23 mouse cellular contexts compared by ENCODE assay signal in the genomic region with DNA sequence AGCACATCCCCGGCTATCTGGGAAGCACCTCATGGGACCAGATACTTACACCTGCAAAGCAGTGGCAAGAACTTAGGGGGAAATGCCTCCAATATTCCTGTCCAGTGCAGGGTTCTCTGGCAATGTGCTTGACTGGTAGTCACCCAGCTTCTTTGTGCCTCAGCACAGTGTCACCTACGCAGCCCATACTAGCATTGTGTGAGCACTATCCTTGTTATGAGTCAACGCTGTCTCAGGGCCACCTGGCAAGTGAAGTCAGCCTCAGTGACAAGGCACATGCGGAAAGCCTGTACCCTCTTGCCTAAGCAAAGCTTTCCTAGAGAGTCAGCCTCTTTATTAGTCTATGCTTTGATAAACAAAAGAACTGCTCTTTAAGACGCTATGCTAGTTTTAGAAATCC.
"Had no signal": no experiment of that assay in that cellular context is flagged by ENCODE, and none has a peak within 500 bp of the region (broad histone marks: within the 10 kb centered on the region; RNA-seq: fewer than 3 reads in every experiment).

No protein-coding gene starts in this region.

- H3K36me3 ChIP-seq: heart, embryonic 13.5 days; heart, embryonic 15.5 days; hindbrain, embryonic 13.5 days; hindbrain, embryonic 15.5 days; kidney, embryonic 15.5 days; limb, embryonic 13.5 days; limb, embryonic 15.5 days; liver, embryonic 13.5 days; liver, embryonic 15.5 days had no signal

- H3K27me3 ChIP-seq: heart, embryonic 15.5 days; hindbrain, embryonic 13.5 days; hindbrain, embryonic 15.5 days; kidney, embryonic 15.5 days; limb, embryonic 13.5 days; limb, embryonic 15.5 days; liver, embryonic 13.5 days; liver, embryonic 15.5 days had no signal

- DNase-seq: gastrocnemius, postnatal 14 days; gastrocnemius, postnatal 36 days; heart, adult 18-20 months; heart, postnatal 14 days; heart, postnatal 36 days; kidney, adult 11 months; kidney, adult 2 months; kidney, adult 9 months; kidney, postnatal 14 days; kidney, postnatal 36 days; layer of hippocampus, adult 9-11 months; layer of hippocampus, postnatal 36 days; left cerebral cortex, postnatal 4 days; liver, embryonic 13.5 days; liver, postnatal 0 days had no signal

- H3K4me3 ChIP-seq: heart, embryonic 13.5 days; heart, embryonic 15.5 days; hindbrain, embryonic 13.5 days; hindbrain, embryonic 15.5 days; kidney, embryonic 15.5 days; limb, embryonic 13.5 days; limb, embryonic 15.5 days; liver, embryonic 13.5 days; liver, embryonic 15.5 days had no signal
